In the genomic region with DNA sequence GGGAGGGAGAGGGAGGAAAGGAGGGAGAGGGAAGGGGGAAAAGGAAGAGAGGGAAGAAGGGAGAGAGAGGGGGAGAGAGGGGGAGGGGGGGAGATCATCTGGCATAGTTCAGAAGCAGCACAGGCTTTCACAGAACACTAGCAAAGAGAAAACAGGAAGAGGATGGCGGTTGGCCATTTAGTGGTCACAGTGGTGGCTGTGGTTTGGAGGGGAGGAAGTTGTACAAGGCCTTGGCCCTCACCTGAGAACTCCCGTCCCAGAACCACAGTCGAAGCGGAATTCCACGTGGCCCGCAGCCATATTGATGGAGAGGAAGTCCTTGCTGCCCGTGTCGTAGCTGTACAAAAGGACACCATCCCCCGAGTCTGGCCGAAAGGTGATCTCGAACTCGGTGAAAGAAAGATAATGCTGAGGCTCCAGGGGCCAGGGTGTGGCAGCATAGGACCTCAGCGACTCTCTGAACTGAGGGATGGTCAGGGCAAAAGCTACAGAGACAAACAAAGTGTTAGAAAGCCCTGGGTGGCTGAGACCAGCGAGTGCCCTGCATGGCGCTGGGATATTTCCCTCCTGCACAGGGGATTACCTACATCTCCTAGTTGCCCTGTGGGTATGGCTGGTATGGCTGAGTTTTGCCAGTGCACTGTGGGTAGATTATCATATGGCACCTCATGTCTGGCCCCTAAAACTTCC, we compare ENCODE assay signal across 22 mouse cellular contexts.
DNase-seq lines count a peak whose midpoint lies in the region; ATAC-seq and TF ChIP-seq lines count a peak whose summit lies in the region.
"Had no signal": no experiment of that assay in that cellular context is flagged by ENCODE, and none has a peak within 500 bp of the region (broad histone marks: within the 10 kb centered on the region; RNA-seq: fewer than 3 reads in every experiment).

No protein-coding gene starts in this region.

- no peak for DNase-seq in lung, embryonic 14.5 days
- DNase-seq in lung, postnatal 0 days (ENCODE audit: low spot score), result no peak
- DNase-seq in limb, embryonic 10.5 days (ENCODE audit: low spot score), result no peak
- no peak for DNase-seq in right cerebral cortex, adult 18-20 months
- DNase-seq in embryonic facial prominence, embryonic 10.5 days (ENCODE audit: low spot score), result no peak
- no peak for DNase-seq in forebrain, embryonic 10.5 days (ENCODE audit: extremely low spot score, low spot score)
- DNase-seq: adrenal gland, adult 8-10 months; adrenal gland, postnatal 36 days; B cell, adult 2 months; cerebellum, adult 2 months; cerebellum, postnatal 14 days; gastrocnemius, postnatal 10 days had no signal

- no peak overlapping the region for H3K27ac ChIP-seq in lung, embryonic 14.5 days (ENCODE audit: low read depth)
- no peak overlapping the region for H3K27ac ChIP-seq in lung, postnatal 0 days (ENCODE audit: low read length)
- H3K27ac ChIP-seq in limb, embryonic 10.5 days, result peak overlapping the region; percentile 30; the same call in 1 of the 2 replicates
- H3K27ac ChIP-seq in embryonic facial prominence, embryonic 10.5 days (replicated peaks), result no peak overlapping the region
- H3K27ac ChIP-seq in forebrain, embryonic 10.5 days, result no peak overlapping the region
- H3K27ac ChIP-seq: embryonic facial prominence, embryonic 15.5 days; forebrain, embryonic 15.5 days; hindbrain, embryonic 13.5 days; hindbrain, postnatal 0 days; intestine, embryonic 15.5 days had no signal

- H3K9ac ChIP-seq in lung, embryonic 14.5 days, result no peak overlapping the region
- no peak overlapping the region for H3K9ac ChIP-seq in lung, postnatal 0 days (replicated peaks; ENCODE audit: low read depth)
- H3K9ac ChIP-seq: embryonic facial prominence, embryonic 15.5 days; forebrain, embryonic 15.5 days; heart, embryonic 12.5 days; hindbrain, embryonic 13.5 days; intestine, embryonic 15.5 days had no signal

- no peak for TF ChIP-seq EP300 in lung, postnatal 0 days (IDR thresholded peaks at IDR 0.05)

- no peaks in the 10 kb centered on the region for H3K36me3 ChIP-seq in lung, embryonic 14.5 days (ENCODE audit: insufficient read depth)
- H3K36me3 ChIP-seq in lung, postnatal 0 days (ENCODE audit: insufficient read depth, low read length), result no peaks in the 10 kb centered on the region; the same call in 1 of the 2 replicates
- H3K36me3 ChIP-seq in limb, embryonic 10.5 days, result peaks cover 2% of the 10 kb centered on the region; the same call in 1 of the 2 replicates
- no peaks in the 10 kb centered on the region for H3K36me3 ChIP-seq in embryonic facial prominence, embryonic 10.5 days (replicated peaks)
- no peaks in the 10 kb centered on the region for H3K36me3 ChIP-seq in forebrain, embryonic 10.5 days (replicated peaks)
- H3K36me3 ChIP-seq: embryonic facial prominence, embryonic 15.5 days; forebrain, embryonic 15.5 days; G1E; heart, embryonic 12.5 days; hindbrain, embryonic 13.5 days; intestine, embryonic 15.5 days had no signal

- no peaks in the 10 kb centered on the region for H3K27me3 ChIP-seq in lung, embryonic 14.5 days (ENCODE audit: insufficient read depth, low read length)
- no peaks in the 10 kb centered on the region for H3K27me3 ChIP-seq in lung, postnatal 0 days (replicated peaks; ENCODE audit: insufficient read depth, low read length)
- no peaks in the 10 kb centered on the region for H3K27me3 ChIP-seq in limb, embryonic 10.5 days (ENCODE audit: low read depth, poor library complexity, severe bottlenecking)
- H3K27me3 ChIP-seq in embryonic facial prominence, embryonic 10.5 days (replicated peaks; ENCODE audit: low read depth, poor library complexity, severe bottlenecking), result no peaks in the 10 kb centered on the region
- H3K27me3 ChIP-seq in forebrain, embryonic 10.5 days (ENCODE audit: poor library complexity, severe bottlenecking), result no peaks in the 10 kb centered on the region
- H3K27me3 ChIP-seq: embryonic facial prominence, embryonic 15.5 days; forebrain, embryonic 15.5 days; heart, embryonic 12.5 days; hindbrain, embryonic 13.5 days; intestine, embryonic 15.5 days had no signal

- no peak for TF ChIP-seq CTCF in lung, embryonic 14.5 days (IDR thresholded peaks at IDR 0.05; ENCODE audit: low read depth)
- TF ChIP-seq CTCF in lung, postnatal 0 days (IDR thresholded peaks at IDR 0.05), result no peak

- 70% methylated on average over 15 of the region's 15 CpGs for WGBS in lung, embryonic 14.5 days
- WGBS in lung, postnatal 0 days, result 74% methylated on average over 15 of the region's 15 CpGs
- 82% methylated on average over 15 of the region's 15 CpGs for WGBS in limb, embryonic 10.5 days
- 82% methylated on average over 15 of the region's 15 CpGs for WGBS in embryonic facial prominence, embryonic 10.5 days
- 78% methylated on average over 15 of the region's 15 CpGs for WGBS in forebrain, embryonic 10.5 days

- ATAC-seq in lung, embryonic 14.5 days (ENCODE audit: insufficient read depth), result 0 out of 2 replicates have a peak, but pooled peaks have one; percentile 11
- ATAC-seq in lung, postnatal 0 days, result no peak
- peak; percentile 66 for ATAC-seq in granulocyte monocyte progenitor cell, adult 5-6 weeks (replicated peaks; ENCODE audit: poor library complexity, severe bottlenecking)
- ATAC-seq: CD4-positive, CD25-positive, alpha-beta regulatory T cell, adult 4 months; forebrain, embryonic 15.5 days; hindbrain, postnatal 0 days; intestine, embryonic 15.5 days had no signal

- no peaks in the 10 kb centered on the region for H3K9me3 ChIP-seq in lung, embryonic 14.5 days (ENCODE audit: low read depth, low read length)
- H3K9me3 ChIP-seq in lung, postnatal 0 days (ENCODE audit: low read length), result no peaks in the 10 kb centered on the region
- no peaks in the 10 kb centered on the region for H3K9me3 ChIP-seq in limb, embryonic 10.5 days (replicated peaks)
- H3K9me3 ChIP-seq in embryonic facial prominence, embryonic 10.5 days, result no peaks in the 10 kb centered on the region
- no peaks in the 10 kb centered on the region for H3K9me3 ChIP-seq in forebrain, embryonic 10.5 days
- H3K9me3 ChIP-seq: embryonic facial prominence, embryonic 15.5 days; forebrain, embryonic 15.5 days; G1E; heart, embryonic 12.5 days; hindbrain, embryonic 13.5 days; intestine, embryonic 15.5 days had no signal

- no peak overlapping the region for H3K4me2 ChIP-seq in lung, embryonic 14.5 days
- no peak overlapping the region for H3K4me2 ChIP-seq in lung, postnatal 0 days (replicated peaks; ENCODE audit: low read depth, low read length)
- H3K4me2 ChIP-seq: embryonic facial prominence, embryonic 15.5 days; forebrain, embryonic 15.5 days; heart, embryonic 12.5 days; hindbrain, embryonic 13.5 days; intestine, embryonic 15.5 days had no signal

- no peaks in the 10 kb centered on the region for H3K4me1 ChIP-seq in lung, embryonic 14.5 days (ENCODE audit: insufficient read depth)
- no peaks in the 10 kb centered on the region for H3K4me1 ChIP-seq in lung, postnatal 0 days (ENCODE audit: insufficient read depth, low read depth, low read length)
- peaks cover 6% of the 10 kb centered on the region for H3K4me1 ChIP-seq in limb, embryonic 10.5 days
- peaks cover 8% of the 10 kb centered on the region for H3K4me1 ChIP-seq in embryonic facial prominence, embryonic 10.5 days
- peaks cover 7% of the 10 kb centered on the region; the same call in 1 of the 2 replicates for H3K4me1 ChIP-seq in forebrain, embryonic 10.5 days
- H3K4me1 ChIP-seq: embryonic facial prominence, embryonic 15.5 days; heart, embryonic 12.5 days; intestine, embryonic 15.5 days had no signal

- no peak overlapping the region for H3K4me3 ChIP-seq in lung, embryonic 14.5 days (ENCODE audit: low read depth, low read length)
- H3K4me3 ChIP-seq in lung, postnatal 0 days (ENCODE audit: low read depth, low read length), result no peak overlapping the region
- no peak overlapping the region for H3K4me3 ChIP-seq in limb, embryonic 10.5 days
- H3K4me3 ChIP-seq in embryonic facial prominence, embryonic 10.5 days, result no peak overlapping the region
- H3K4me3 ChIP-seq in forebrain, embryonic 10.5 days, result no peak overlapping the region
- H3K4me3 ChIP-seq: embryonic facial prominence, embryonic 15.5 days; erythroblast, embryonic 14.5 days; forebrain, embryonic 15.5 days; heart, embryonic 12.5 days; hindbrain, embryonic 13.5 days; intestine, embryonic 15.5 days had no signal
